Mouse (Mus musculus) olfactory bulb, adult 2 months (tissue): Measurements from ENCODE around the gene Gm38431.
"Not testable (repeated sequence)": the region's sequence is repeated elsewhere in the genome, so short reads cannot be mapped to it uniquely, and the experiment has no call there.

Experiments used
- CTCF ChIP-seq: fragments of 200-500 bp; IDR thresholded peaks from 2 replicates; pipeline ENCODE4 v1.5.1; 2012; ENCODE audit warnings: low read depth, mild to moderate bottlenecking, low read length, moderate library complexity; ENCODE audit not compliant: insufficient read depth
- POLR2A ChIP-seq: fragments of 200-500 bp; IDR thresholded peaks from 2 replicates; pipeline ENCODE4 v1.6.1; 2012; ENCODE audit warnings: mild to moderate bottlenecking, low read depth, low read length, moderate library complexity; ENCODE audit not compliant: insufficient read depth

DNA sequence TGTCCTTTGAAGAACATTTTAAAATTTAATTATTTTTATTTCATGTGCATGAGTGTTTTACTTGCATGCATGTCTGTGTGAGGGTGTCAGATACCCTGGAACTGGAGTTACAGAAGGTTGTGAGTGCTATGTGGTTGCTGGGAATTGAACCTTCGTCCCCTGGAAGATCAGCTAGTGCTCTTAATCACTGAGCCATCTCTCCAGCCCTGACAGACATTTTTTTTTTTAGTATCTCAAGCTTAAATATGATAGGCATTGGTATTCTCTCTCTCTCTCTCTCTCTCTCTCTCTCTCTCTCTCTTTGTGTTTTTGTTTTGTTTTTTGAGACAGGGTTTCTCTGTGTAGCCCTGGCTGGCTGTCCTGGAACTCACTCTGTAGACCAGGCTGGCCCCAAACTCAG lies 47.0 kb downstream of the Gm38431 start:
- not testable (repeated sequence) for TF ChIP-seq POLR2A, CTCF
